Mouse (Mus musculus) monocyte, adult 5-6 weeks (primary cell): ENCODE results near the gene Bnip3. TPM values are rescaled to one million over a fixed set of nuclear protein-coding genes. Genes with fewer than 3 reads are reported as not detected.

ENCODE experiments used
- ATAC-seq: fragments of 153-309, 156-312 bp; replicated peaks from 2 replicates; pipeline ENCODE4 v1.8.0; 2017; ENCODE audit warnings: mild to moderate bottlenecking; ENCODE audit not compliant: low TSS enrichment, insufficient number of reproducible peaks, severe bottlenecking, poor library complexity, low FRiP score
- total RNA-seq: library from RNA; stranded (forward); fragments of 200-1000, 200-491, 200-594 nt; gene quantifications from 3 replicates; pipeline ENCODE4 v1.2.3, GENCODE M21; 2017

The Bnip3 gene
- total RNA-seq, 1 experiment from 2014 or later: 10.1 TPM

GRCm38 (mm10) chr7:138908768-138909276 is 497 bp downstream of the Bnip3 start:
- no peak for ATAC-seq

GRCm38 (mm10) chr7:138907976-138908375 is 1.3 kb downstream of the Bnip3 start:
- ATAC-seq: no peak

DNA sequence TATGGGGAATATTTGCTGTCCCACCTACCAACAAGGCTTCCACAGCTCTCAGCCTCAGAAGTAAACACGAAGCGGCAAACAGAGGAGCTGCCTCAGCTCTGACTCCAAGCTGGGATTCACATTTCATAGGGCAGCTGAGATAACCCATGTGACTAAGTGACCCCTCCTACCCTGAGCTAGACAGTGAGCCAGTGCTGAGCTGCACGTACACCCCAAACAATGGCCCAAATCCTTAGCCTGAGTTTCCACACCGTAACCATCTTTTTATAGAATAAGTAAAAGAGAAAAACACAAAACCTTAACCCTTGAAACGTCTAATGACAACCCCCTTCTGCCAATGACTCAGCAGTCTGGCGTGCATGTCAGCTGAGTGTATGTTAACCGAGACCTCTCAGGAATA is 2.3 kb downstream of the Bnip3 start:
- ATAC-seq: no peak

GRCm38 (mm10) chr7:138906441-138906840 is 2.9 kb downstream of the Bnip3 start:
- no peak for ATAC-seq

GRCm38 (mm10) chr7:138903886-138904435 is 5.4 kb downstream of the Bnip3 start:
- ATAC-seq: no peak

DNA sequence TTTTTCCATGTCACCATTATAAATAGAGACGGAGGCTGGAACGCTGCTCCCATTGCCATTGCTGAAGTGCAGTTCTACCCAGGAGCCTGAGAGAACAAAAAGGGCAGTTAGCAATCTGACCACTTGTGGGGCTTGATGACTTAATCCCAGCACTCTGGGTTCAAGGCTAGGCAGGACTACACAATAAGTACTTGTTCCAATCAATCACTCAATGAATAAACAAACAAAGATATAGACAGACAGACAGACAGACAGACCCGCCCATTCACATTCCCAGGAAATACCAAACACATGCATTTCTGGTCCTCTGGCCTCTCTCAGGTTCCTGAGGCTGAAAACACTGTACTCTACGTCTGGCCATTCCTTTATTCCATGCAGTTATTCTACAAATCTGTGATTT is 10.6 kb downstream of the Bnip3 start:
- ATAC-seq: no peak

DNA sequence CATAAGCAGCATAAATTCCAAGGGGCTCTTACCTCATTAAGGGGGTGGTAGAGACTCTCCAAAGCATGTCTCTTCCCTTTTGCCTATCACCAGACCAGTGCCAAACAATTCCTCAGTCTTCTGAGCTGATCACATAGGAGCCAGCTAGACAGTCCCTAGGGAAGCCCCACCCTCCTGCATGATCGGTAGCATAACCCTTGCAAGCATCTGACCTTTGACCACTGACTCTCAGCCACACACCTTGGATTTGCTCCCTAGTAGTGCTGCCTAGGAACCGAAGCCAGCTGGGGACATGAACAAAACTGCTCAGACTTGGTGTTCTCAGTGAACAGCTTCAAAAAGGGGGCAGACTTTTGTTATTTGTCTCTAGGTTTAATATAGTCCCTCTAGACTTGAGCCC is 11.2 kb downstream of the Bnip3 start:
- no peak for ATAC-seq

GRCm38 (mm10) chr7:138885365-138886289 is 23.7 kb downstream of the Bnip3 start:
- peak; percentile 47; the same call in 1 of the 2 replicates for ATAC-seq

DNA sequence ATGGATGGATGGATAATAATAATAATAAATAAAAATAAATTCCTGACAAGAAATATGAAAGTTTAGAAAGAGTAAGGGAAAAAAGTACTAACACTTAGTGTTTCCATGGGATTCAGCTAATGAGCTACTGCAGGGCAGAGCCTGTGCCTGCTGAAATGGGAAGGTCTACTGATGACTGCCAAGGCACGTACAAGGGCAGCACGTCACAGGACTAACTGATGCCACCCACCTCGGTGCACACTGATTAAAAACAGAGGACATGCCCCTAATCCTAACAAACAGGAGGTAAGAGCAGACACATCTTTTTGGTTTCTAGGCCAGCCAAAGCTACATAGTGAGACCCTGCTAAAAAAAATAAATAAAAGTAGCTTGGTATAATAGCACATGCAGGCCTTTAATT is 25.6 kb downstream of the Bnip3 start:
- no peak for ATAC-seq

DNA sequence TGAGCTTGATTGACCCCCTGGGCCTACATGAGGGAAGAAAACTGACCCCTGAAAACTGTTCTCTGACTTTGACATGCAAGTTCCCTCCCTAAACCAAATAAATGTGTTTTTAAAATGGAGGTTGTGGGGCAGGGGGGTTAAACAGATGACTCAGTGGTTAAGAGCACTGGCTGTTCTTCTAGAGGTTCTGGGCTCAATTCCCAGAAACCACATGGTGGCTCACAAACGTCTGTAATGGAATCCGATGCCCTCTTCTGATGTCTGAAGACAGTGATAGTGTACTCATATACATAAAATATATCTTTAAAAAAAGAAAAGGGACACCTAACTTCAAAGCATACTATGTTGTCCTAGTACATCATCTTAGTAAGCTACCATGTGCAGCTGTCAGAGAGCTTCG is 34.3 kb downstream of the Bnip3 start:
- no peak for ATAC-seq

DNA sequence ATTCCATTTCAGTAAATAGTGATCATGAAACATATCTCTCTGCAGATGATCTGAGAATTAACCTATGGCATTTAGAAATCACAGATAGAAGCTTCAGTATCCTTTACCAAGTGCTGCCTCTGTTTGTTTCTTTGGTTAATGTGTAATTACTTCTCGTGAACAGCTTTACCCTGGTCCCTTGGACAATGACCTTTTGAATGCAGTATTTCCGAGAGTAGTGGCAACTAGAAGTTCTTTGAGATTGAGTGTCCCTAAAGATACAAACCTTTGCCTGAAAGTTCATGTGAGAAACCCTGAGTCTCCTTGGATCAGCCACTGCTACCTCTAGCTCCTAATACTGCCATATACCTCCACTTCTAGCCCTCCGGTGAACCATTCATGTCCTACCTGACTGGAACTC is 36.4 kb downstream of the Bnip3 start:
- no peak for ATAC-seq

- ATAC-seq: no peak
Measured at GRCm38 (mm10) chr7:138868316-138868715, 41.0 kb downstream of the Bnip3 start.

GRCm38 (mm10) chr7:138867286-138867685 is 42.0 kb downstream of the Bnip3 start:
- no peak for ATAC-seq

DNA sequence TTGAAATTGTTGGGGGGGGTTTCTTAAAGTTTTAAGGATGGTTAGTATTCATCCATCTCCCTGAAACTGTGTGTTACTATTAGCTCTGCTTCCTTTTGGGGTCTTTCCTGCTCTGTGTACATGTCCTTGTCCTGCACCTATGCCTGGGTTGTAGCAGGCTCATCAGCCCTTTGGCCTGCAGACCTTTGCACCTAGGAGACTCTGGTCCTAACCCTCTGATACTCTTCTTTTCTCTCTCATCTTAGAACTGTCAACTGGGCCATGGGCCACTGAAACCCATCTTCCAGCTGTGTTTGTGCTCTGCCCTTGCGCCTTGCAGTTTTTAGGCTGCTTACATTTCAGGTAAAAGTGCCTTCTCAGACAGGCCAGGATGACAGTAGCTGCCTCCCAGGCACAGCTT is 44.5 kb downstream of the Bnip3 start:
- ATAC-seq: no peak

DNA sequence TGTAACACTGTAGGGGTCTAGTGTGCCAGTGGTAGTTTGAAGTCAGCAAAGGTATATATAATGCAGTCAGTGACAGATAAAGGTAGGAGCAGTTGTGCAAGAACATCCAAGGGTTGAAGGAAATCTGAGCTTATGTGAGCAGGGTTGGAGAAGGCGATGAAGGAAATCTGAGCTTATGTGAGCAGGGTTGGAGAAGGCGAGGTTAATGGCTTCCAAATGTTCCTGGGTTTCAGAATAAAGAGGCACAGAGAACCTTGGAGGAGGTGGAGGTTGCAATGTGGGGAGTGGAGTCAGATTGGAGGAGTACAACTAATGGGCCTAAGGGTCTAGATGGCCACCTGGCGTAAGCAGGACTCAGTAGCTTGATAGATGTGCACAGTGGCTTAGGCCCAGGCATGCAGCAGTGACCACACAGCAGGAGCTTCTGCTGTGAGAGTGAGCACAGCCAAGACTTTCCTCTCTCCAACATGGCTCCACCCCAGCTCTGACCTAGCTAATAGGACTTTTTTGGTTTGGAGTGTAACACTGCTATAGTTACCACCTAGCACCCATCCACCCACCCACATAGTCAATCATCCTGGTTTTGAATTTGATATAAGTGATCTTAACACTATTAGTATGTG is 45.3 kb downstream of the Bnip3 start:
- no peak for ATAC-seq

GRCm38 (mm10) chr7:138856670-138857069 is 52.6 kb downstream of the Bnip3 start:
- no peak for ATAC-seq

DNA sequence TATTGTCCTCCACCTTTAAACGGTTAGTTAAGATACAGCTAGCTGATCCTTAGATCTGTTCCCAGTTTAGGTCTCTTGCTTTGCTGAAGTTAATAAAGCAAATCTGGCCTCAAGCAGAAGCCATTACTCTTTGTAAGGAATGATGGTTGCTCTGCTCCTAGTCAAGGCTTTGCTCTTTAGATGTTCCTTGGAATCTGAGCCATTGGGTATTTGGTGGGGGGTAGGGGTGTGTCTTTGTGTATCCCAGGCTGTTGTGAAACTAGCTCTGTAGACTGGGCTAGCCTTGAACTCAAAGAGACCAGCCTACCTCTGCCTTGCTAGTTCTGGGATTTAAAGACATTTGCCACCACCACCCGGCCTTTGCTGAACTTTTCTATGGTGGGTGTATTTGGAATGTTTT is 55.1 kb downstream of the Bnip3 start:
- no peak for ATAC-seq

- no peak for ATAC-seq
Measured at GRCm38 (mm10) chr7:138853417-138854031, 55.8 kb downstream of the Bnip3 start.

- no peak for ATAC-seq
Measured at GRCm38 (mm10) chr7:138850083-138850482, 59.2 kb downstream of the Bnip3 start.
